24 mouse cellular contexts compared by ENCODE assay signal in the genomic region with DNA sequence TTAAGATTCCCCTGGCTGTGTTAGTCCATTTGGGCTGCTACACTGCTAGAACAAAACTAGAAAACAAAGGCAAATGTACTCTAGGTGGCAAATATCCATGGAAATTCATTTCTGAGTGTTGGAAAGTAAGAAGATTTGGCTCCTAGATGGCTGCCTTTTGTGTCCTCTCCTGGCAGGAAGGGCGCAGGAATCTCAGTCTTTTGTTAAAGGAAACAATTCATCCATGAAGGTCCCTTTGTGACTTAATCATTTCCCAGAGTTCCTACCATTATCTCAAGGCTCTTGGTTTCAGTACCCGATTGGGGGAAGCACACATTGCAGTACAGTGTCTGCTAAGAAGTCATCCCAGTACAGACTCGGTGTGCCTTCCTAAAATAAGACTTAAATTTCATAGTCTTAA. TPM values are rescaled to one million over a fixed set of nuclear protein-coding genes. Genes with fewer than 3 reads are reported as not detected.
DNase-seq lines count a peak whose midpoint lies in the region; ATAC-seq lines count a peak whose summit lies in the region.
"Had no signal": no experiment of that assay in that cellular context is flagged by ENCODE, and none has a peak within 500 bp of the region (broad histone marks: within the 10 kb centered on the region; RNA-seq: fewer than 3 reads in every experiment).

No protein-coding gene starts in this region.

- H3K4me2 ChIP-seq in hindbrain, embryonic 13.5 days: no peak overlapping the region
- H3K4me2 ChIP-seq: forebrain, embryonic 15.5 days; heart, embryonic 11.5 days; heart, embryonic 15.5 days; hindbrain, embryonic 15.5 days had no signal

- no peaks in the 10 kb centered on the region for H3K9me3 ChIP-seq in hindbrain, embryonic 10.5 days
- no peaks in the 10 kb centered on the region for H3K9me3 ChIP-seq in hindbrain, embryonic 13.5 days
- H3K9me3 ChIP-seq: embryonic facial prominence, embryonic 10.5 days; forebrain, embryonic 15.5 days; heart, embryonic 15.5 days; hindbrain, embryonic 15.5 days had no signal

- ATAC-seq in hindbrain, embryonic 13.5 days (ENCODE audit: low FRiP score): no peak
- ATAC-seq: activated CD4-positive, CD25-positive, alpha-beta regulatory T cell, adult 4 months; forebrain, embryonic 15.5 days; intestine, embryonic 16.5 days had no signal

- H3K36me3 ChIP-seq in hindbrain, embryonic 10.5 days: peaks cover 86% of the 10 kb centered on the region
- H3K36me3 ChIP-seq in hindbrain, embryonic 13.5 days: peaks cover 64% of the 10 kb centered on the region

- no peak overlapping the region for H3K9ac ChIP-seq in hindbrain, embryonic 13.5 days
- H3K9ac ChIP-seq: forebrain, embryonic 15.5 days; heart, embryonic 15.5 days; hindbrain, embryonic 15.5 days had no signal

- H3K4me3 ChIP-seq in hindbrain, embryonic 10.5 days: no peak overlapping the region
- no peak overlapping the region for H3K4me3 ChIP-seq in hindbrain, embryonic 13.5 days
- H3K4me3 ChIP-seq: embryonic facial prominence, embryonic 10.5 days; forebrain, embryonic 15.5 days; heart, adult 2 months; heart, embryonic 15.5 days; hindbrain, embryonic 15.5 days had no signal

- no peaks in the 10 kb centered on the region for H3K27me3 ChIP-seq in hindbrain, embryonic 10.5 days (ENCODE audit: insufficient read depth, poor library complexity, severe bottlenecking)
- no peaks in the 10 kb centered on the region for H3K27me3 ChIP-seq in hindbrain, embryonic 13.5 days
- H3K27me3 ChIP-seq: CH12.LX; forebrain, embryonic 15.5 days; heart, embryonic 15.5 days; hindbrain, embryonic 15.5 days had no signal

- WGBS in hindbrain, embryonic 10.5 days: 30% methylated on average over 3 of the region's 3 CpGs
- WGBS in hindbrain, embryonic 13.5 days: 17% methylated on average over 3 of the region's 3 CpGs

- H3K27ac ChIP-seq in hindbrain, embryonic 10.5 days: peak overlapping the region; percentile 75
- no peak overlapping the region for H3K27ac ChIP-seq in hindbrain, embryonic 13.5 days
- H3K27ac ChIP-seq: embryonic facial prominence, embryonic 10.5 days; forebrain, embryonic 15.5 days; heart, adult 2 months; heart, embryonic 15.5 days; hindbrain, embryonic 15.5 days had no signal

- peaks cover 15% of the 10 kb centered on the region for H3K4me1 ChIP-seq in hindbrain, embryonic 10.5 days (replicated peaks)
- H3K4me1 ChIP-seq in hindbrain, embryonic 13.5 days (replicated peaks): no peaks in the 10 kb centered on the region
- H3K4me1 ChIP-seq: embryonic facial prominence, embryonic 10.5 days; forebrain, embryonic 15.5 days; heart, embryonic 15.5 days; hindbrain, embryonic 15.5 days had no signal

- DNase-seq in hindbrain, embryonic 10.5 days (ENCODE audit: low spot score): no peak
- DNase-seq in retina, embryonic 14.5 days (ENCODE audit: low spot score): peak; percentile 56
- no peak for DNase-seq in retina, postnatal 1 day
- peak; percentile 28 for DNase-seq in embryo, embryonic 10.5 days (ENCODE audit: low spot score)
- DNase-seq in liver: no peak
- no peak for DNase-seq in cerebellum, postnatal 36 days
- DNase-seq: adrenal gland, postnatal 14 days; cerebellum, adult 18-20 months; cerebellum, adult 9-11 months; gastrocnemius, postnatal 10 days; heart, adult 2 months; heart, postnatal 14 days had no signal

RNA-seq across cellular contexts. Expression of a gene that starts 16.7 kb away (rescaled TPM):
- 18.5 and 24.3 TPM in 2 replicates for polyA plus RNA-seq in hindbrain, embryonic 10.5 days (2016; fragmentation: Nextera tagmentation; extraction: Ambion mirVana)
- polyA plus RNA-seq in hindbrain, embryonic 13.5 days (2015; fragmentation: Nextera tagmentation; extraction: Ambion mirVana): 18.4 and 20.1 TPM in 2 replicates

RNA-seq across cellular contexts. Expression of a gene that starts 21.0 kb away (rescaled TPM):
- polyA plus RNA-seq in hindbrain, embryonic 10.5 days (2016; fragmentation: Nextera tagmentation; extraction: Ambion mirVana): 40.1 and 45.0 TPM in 2 replicates
- polyA plus RNA-seq in hindbrain, embryonic 13.5 days (2015; fragmentation: Nextera tagmentation; extraction: Ambion mirVana): 65.7 and 67.5 TPM in 2 replicates

RNA-seq across cellular contexts. Expression of a gene that starts 49.4 kb away (rescaled TPM):
- polyA plus RNA-seq in hindbrain, embryonic 10.5 days (2016; fragmentation: Nextera tagmentation; extraction: Ambion mirVana): 34.5 and 39.8 TPM in 2 replicates
- 31.4 and 32.3 TPM in 2 replicates for polyA plus RNA-seq in hindbrain, embryonic 13.5 days (2015; fragmentation: Nextera tagmentation; extraction: Ambion mirVana)

RNA-seq across cellular contexts. Expression of a gene that starts 57.3 kb away (rescaled TPM):
- polyA plus RNA-seq in hindbrain, embryonic 10.5 days (2016; fragmentation: Nextera tagmentation; extraction: Ambion mirVana): not detected in 2 replicates
- not detected in 2 replicates for polyA plus RNA-seq in hindbrain, embryonic 13.5 days (2015; fragmentation: Nextera tagmentation; extraction: Ambion mirVana)
- polyA plus RNA-seq: activated CD4-positive, CD25-positive, alpha-beta regulatory T cell, adult 4 months; C2C12; embryonic facial prominence, embryonic 10.5 days; embryonic facial prominence, embryonic 14.5 days; forebrain, embryonic 11.5 days; forebrain, embryonic 15.5 days; heart, adult 2 months; heart, embryonic 15.5 days; hindbrain, embryonic 15.5 days had no signal

RNA-seq across cellular contexts. Expression of a gene that starts 60.0 kb away (rescaled TPM):
- polyA plus RNA-seq in hindbrain, embryonic 10.5 days (2016; fragmentation: Nextera tagmentation; extraction: Ambion mirVana): 110 and 118 TPM in 2 replicates
- polyA plus RNA-seq in hindbrain, embryonic 13.5 days (2015; fragmentation: Nextera tagmentation; extraction: Ambion mirVana): 167 and 169 TPM in 2 replicates

Comparison
In these comparisons a context has a peak if more than half of its experiments do, and no peak if none do; other contexts are left out.
1. DNase-seq: peak in retina, embryonic 14.5 days (single experiment) and embryo, embryonic 10.5 days (single experiment); none in hindbrain, embryonic 10.5 days (single experiment), retina, postnatal 1 day (single experiment), liver (single experiment) and cerebellum, postnatal 36 days (0 of 2).